Mouse (Mus musculus) heart, adult 2 months (tissue): Measurements from ENCODE around the gene Dgcr2. TPM values are rescaled to one million over a fixed set of nuclear protein-coding genes. Genes with fewer than 3 reads are reported as not detected.

Source experiments
- DNase-seq, 2 experiments: peaks; one replicate each; pipeline ENCODE4 v3.0.0; 2021
- H3K27ac ChIP-seq: fragments of 200-600 bp; 2 replicates; pipeline ENCODE4 v1.8.1; 2022
- H3K27me3 ChIP-seq: fragments of 200-500 bp; 2 replicates; pipeline ENCODE4 v1.6.1; 2012; ENCODE audit warnings: mild to moderate bottlenecking, low read length, inconsistent platforms, mixed read lengths; ENCODE audit not compliant: control insufficient read depth, insufficient read depth
- H3K36me3 ChIP-seq: fragments of 200-500 bp; 2 replicates; pipeline ENCODE4 v1.6.1; 2012; ENCODE audit warnings: low read length, inconsistent platforms; ENCODE audit not compliant: control insufficient read depth, insufficient read depth
- H3K4me1 ChIP-seq: fragments of 200-500 bp; 2 replicates; pipeline ENCODE4 v1.6.1; 2011; ENCODE audit warnings: low read length; ENCODE audit not compliant: control insufficient read depth, insufficient read depth
- H3K4me3 ChIP-seq: fragments of 200-600 bp; 2 replicates; pipeline ENCODE4 v1.8.1; 2022
- H3K79me2 ChIP-seq: fragments of 200-500 bp; replicated peaks from 2 replicates; pipeline ENCODE4 v1.6.1; 2012; ENCODE audit warnings: mild to moderate bottlenecking, inconsistent platforms, low read length, moderate library complexity, mixed read lengths; ENCODE audit not compliant: control insufficient read depth, insufficient read depth
- H3K9ac ChIP-seq: fragments of 200-500 bp; 2 replicates; pipeline ENCODE4 v1.6.1; 2012; ENCODE audit warnings: low read depth, mild to moderate bottlenecking, control low read depth, inconsistent platforms, low read length, mixed read lengths
- CTCF ChIP-seq: fragments of 200-600 bp; IDR thresholded peaks from 2 replicates; pipeline ENCODE4 v1.8.1; 2022; ENCODE audit warnings: antibody characterized with exemption, mild to moderate bottlenecking, moderate library complexity
- EP300 ChIP-seq: fragments of 200-500 bp; IDR thresholded peaks from 2 replicates; pipeline ENCODE4 v1.6.1; 2011; ENCODE audit warnings: low read depth, low read length, control low read depth; ENCODE audit not compliant: insufficient read depth
- POLR2A ChIP-seq: fragments of 200-500 bp; IDR thresholded peaks from 2 replicates; pipeline ENCODE4 v1.6.1; 2011; ENCODE audit warnings: mild to moderate bottlenecking, low read depth, low read length, control low read depth; ENCODE audit not compliant: insufficient read depth
- WGBS: fragments of 180-500 bp; shearing (Covaris S2); methylation state at CpG from one replicate; pipeline ENCODE4 v1.1.7; 2018; 5-methylcytosine and 5-hydroxymethylcytosine counted together
- intact Hi-C: fragments of 180-260 bp; cut with DNase I; formaldehyde crosslinking; loops from one replicate; pipeline ENCODE4 v1.15.1; 2025
- polyA plus RNA-seq: library from polyadenylated mRNA; depleted of rRNA; stranded (reverse); fragments of >200 nt; gene quantifications from 2 replicates; pipeline ENCODE4 v1.2.3, GENCODE M21; 2012; rRNA removed
- total RNA-seq, 2 experiments: library from RNA; stranded (reverse); gene quantifications; 2 replicates each; pipeline ENCODE4 v1.2.3; 2021

Dgcr2 gene
- total and polyA plus RNA-seq, 3 experiments: 46.5 to 64.3 (median 55.7) TPM

DNA sequence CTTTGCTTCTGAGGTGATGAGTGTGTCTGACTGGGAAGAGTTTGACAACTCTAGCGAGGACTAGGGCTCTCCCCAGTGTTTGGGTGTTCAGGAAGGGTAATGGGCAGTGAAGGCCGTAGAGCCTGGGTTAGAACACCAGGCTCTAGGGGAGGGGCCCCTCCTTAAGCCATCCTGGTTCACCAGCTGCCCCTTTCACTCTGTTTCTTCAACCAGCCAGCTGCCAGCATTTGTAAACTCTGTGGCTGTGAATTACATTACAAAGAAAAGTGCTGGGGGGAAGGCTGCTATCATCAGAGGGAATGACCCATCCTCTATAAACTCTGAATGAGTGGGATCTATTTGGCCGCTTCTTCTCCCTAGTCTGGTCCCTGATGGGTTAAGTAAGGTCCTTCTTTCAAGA lies 105.6 kb downstream of the Dgcr2 start:
- DNase-seq: no peak
- H3K27ac ChIP-seq: no peak overlapping the region
- H3K27me3 ChIP-seq: 0 out of 2 replicates have a peak, but pooled peaks cover 1% of the 10 kb centered on the region
- intact Hi-C loops: no loop called here
- no peak overlapping the region for H3K4me3 ChIP-seq
- H3K79me2 ChIP-seq: no peaks in the 10 kb centered on the region
- H3K36me3 ChIP-seq: no peaks in the 10 kb centered on the region
- no peaks in the 10 kb centered on the region for H3K4me1 ChIP-seq
- 85% methylated on average over 3 of the region's 3 CpGs for WGBS
- H3K9ac ChIP-seq: no peak overlapping the region
- TF ChIP-seq EP300 (no peak), POLR2A (no peak), CTCF (no peak)

Other genes starting within 250 kb of the Dgcr2 start
- 10 to 100 TPM; 21.5 to 24.9 TPM for gene Med15, start 165.7 kb downstream of the Dgcr2 start, total RNA-seq
- gene Med15, start 165.7 kb downstream of the Dgcr2 start, polyA plus RNA-seq: 37.3 and 44.3 TPM in 2 replicates
- 10 to 100 TPM; 17.3 to 18.6 TPM for gene Klhl22, start 138.9 kb downstream of the Dgcr2 start, total RNA-seq
- gene Klhl22, start 138.9 kb downstream of the Dgcr2 start, polyA plus RNA-seq: 23.6 and 30.2 TPM in 2 replicates
- gene Scarf2, start 101.3 kb downstream of the Dgcr2 start, total RNA-seq: 1 to 10 TPM; 4.1 to 5.2 TPM
- gene Scarf2, start 101.3 kb downstream of the Dgcr2 start, polyA plus RNA-seq: 10.8 and 13.4 TPM in 2 replicates
- not detected for gene B830017H08Rik, start 65.4 kb downstream of the Dgcr2 start, total RNA-seq
- not detected in 2 replicates for gene B830017H08Rik, start 65.4 kb downstream of the Dgcr2 start, polyA plus RNA-seq
- gene Car15, start 60.2 kb downstream of the Dgcr2 start, total RNA-seq: 1 to 10 TPM; 1.6 to 2.9 TPM
- gene Car15, start 60.2 kb downstream of the Dgcr2 start, polyA plus RNA-seq: 4.6 and 5.2 TPM in 2 replicates
- gene Gm20518, start 6.9 kb downstream of the Dgcr2 start, total RNA-seq: under 1 TPM; 0.20 to 0.31 TPM
- gene Gm20518, start 6.9 kb downstream of the Dgcr2 start, polyA plus RNA-seq: 0.68 and 1.1 TPM in 2 replicates
- gene Tssk1, start 4.3 kb downstream of the Dgcr2 start, total RNA-seq: under 1 TPM; 0.16 TPM
- 0.27 and 0.29 TPM in 2 replicates for gene Tssk1, start 4.3 kb downstream of the Dgcr2 start, polyA plus RNA-seq
- gene Tssk2, start 75 bp upstream of the Dgcr2 start, total RNA-seq: not detected
- 0.33 and 0.44 TPM in 2 replicates for gene Tssk2, start 75 bp upstream of the Dgcr2 start, polyA plus RNA-seq
- gene Ess2, start 12.8 kb upstream of the Dgcr2 start, total RNA-seq: 1 to 10 TPM; 8.0 to 8.3 TPM
- 11.4 and 12.6 TPM in 2 replicates for gene Ess2, start 12.8 kb upstream of the Dgcr2 start, polyA plus RNA-seq
- not detected for gene Gsc2, start 16.5 kb upstream of the Dgcr2 start, total RNA-seq
- gene Gsc2, start 16.5 kb upstream of the Dgcr2 start, polyA plus RNA-seq: not detected in 2 replicates
- gene Slc25a1, start 29.7 kb upstream of the Dgcr2 start, total RNA-seq: 1 to 10 TPM; 6.8 to 7.3 TPM
- 32.3 and 65.5 TPM in 2 replicates for gene Slc25a1, start 29.7 kb upstream of the Dgcr2 start, polyA plus RNA-seq
- not detected for gene Vpreb2, start 81.9 kb upstream of the Dgcr2 start, total RNA-seq
- gene Vpreb2, start 81.9 kb upstream of the Dgcr2 start, polyA plus RNA-seq: not detected in 2 replicates
- 10 to 100 TPM; 41.4 TPM for gene Dgcr6, start 154.3 kb upstream of the Dgcr2 start, total RNA-seq
- gene Dgcr6, start 154.3 kb upstream of the Dgcr2 start, polyA plus RNA-seq: 46.7 and 48.8 TPM in 2 replicates
- 10 to 100 TPM; 18.8 to 23.4 TPM for gene Prodh, start 191.6 kb upstream of the Dgcr2 start, total RNA-seq
- 46.7 and 57.9 TPM in 2 replicates for gene Prodh, start 191.6 kb upstream of the Dgcr2 start, polyA plus RNA-seq
- gene Rtn4r, start 229.1 kb upstream of the Dgcr2 start, total RNA-seq: 1 to 10 TPM; 2.3 to 9.8 TPM
- gene Rtn4r, start 229.1 kb upstream of the Dgcr2 start, polyA plus RNA-seq: 31.9 and 57.8 TPM in 2 replicates